Mouse (Mus musculus): ENCODE measurements at regions not wholly inside any gene's neighbourhood (a gene's known extent, or its start where the extent isn't known, plus 50 kb on each side); places are given as distances from the start of the nearest gene placed in this dataset.

DNA sequence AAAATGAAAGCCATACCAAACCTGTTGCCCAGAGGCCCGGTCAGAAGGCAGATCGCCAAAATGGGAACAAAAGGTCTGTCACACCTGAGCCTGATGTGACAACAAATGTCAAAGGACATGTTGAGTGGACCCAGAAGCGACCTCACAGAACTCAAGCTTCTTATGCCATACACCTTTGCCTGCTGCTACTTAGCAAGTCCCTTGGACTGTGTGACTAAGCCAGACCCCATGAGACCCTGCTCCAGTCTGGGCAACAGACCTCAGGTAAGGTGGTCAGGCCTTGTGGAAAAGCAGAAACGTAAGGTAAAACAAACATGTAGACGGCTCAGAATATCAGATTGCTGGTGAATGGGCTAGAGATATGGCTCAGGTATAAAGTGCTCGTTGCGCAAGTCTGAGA is 71.8 kb downstream of the Inhbb start:
- TF ChIP-seq CTCF (IDR thresholded peaks at IDR 0.05; ENCODE audit: control insufficient read depth, insufficient read depth, insufficient replicate concordance, low read depth, low read length) (no peak), POLR2A (IDR thresholded peaks at IDR 0.05; ENCODE audit: control insufficient read depth, low read depth, low read length) (no peak)
